Mouse (Mus musculus): Measurements from ENCODE around the gene Thsd7a.

DNA sequence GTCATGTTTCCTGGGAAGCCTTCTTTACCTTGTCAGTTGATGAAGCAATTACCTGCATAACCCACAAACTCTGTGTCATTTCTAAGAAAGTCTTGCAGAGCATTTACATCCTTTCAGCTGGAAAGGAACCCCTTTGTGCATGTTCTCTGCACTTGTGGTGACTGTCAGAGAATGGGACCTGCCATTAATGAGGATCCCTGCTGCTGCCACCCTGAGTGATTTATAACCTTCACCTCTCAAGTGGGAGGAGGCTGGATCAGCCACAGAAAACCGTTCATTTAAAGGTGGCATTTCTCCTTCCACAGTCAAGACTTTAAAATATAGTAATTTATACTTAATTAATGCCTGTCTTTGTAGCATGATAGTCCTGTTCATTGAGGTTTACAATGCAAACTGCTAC lies 99.6 kb downstream of the Thsd7a start:
- no peak for TF ChIP-seq FLI1 (IDR thresholded peaks at IDR 0.05; ENCODE audit: low read length)
- TF ChIP-seq GATA1 (IDR thresholded peaks at IDR 0.05; ENCODE audit: borderline replicate concordance, low read length): no peak

Data from megakaryocyte, embryonic 14.5 days (primary cell).